25 mouse cellular contexts compared by ENCODE assay signal in the genomic region with DNA sequence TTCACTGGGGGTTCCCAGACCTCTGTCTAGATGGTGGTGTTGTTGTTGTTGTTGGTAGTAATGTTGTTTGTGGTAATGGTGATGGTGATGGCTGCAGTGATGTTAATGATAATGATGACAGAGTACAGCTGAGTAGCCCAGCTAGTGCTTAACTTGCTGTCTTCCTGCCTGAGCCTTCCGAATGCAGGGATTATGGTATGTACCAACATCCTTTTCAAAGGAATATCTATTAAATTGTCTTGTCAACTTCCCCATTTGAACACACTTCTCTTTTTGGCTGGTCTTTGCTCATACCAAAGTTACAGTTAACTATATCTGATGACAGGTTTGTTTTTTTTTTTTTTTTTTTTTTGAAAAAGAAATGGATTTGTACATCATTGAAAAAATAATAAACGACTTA.
"Had no signal": no experiment of that assay in that cellular context is flagged by ENCODE, and none has a peak within 500 bp of the region (broad histone marks: within the 10 kb centered on the region; RNA-seq: fewer than 3 reads in every experiment).

No protein-coding gene starts in this region.

- ATAC-seq: hindbrain, embryonic 16.5 days; inflammation-experienced regulatory T-cells, adult 6 months; intestine, embryonic 15.5 days; intestine, postnatal 0 days had no signal

- H3K27me3 ChIP-seq: heart, embryonic 13.5 days; heart, embryonic 15.5 days; intestine, embryonic 15.5 days; limb, embryonic 12.5 days had no signal

- H3K4me1 ChIP-seq: heart, embryonic 15.5 days; intestine, embryonic 15.5 days; limb, embryonic 10.5 days had no signal

- H3K27ac ChIP-seq: gastrocnemius, adult 2 months; heart, embryonic 13.5 days; heart, embryonic 15.5 days; hindbrain, embryonic 14.5 days; intestine, embryonic 15.5 days; layer of hippocampus, adult 2 months; left cerebral cortex, adult 2 months; limb, embryonic 10.5 days; limb, embryonic 12.5 days had no signal

- H3K9ac ChIP-seq: heart, embryonic 13.5 days; heart, embryonic 15.5 days; hindbrain, embryonic 14.5 days; intestine, embryonic 15.5 days; limb, embryonic 12.5 days had no signal

- H3K4me3 ChIP-seq: gastrocnemius, adult 2 months; heart, embryonic 13.5 days; heart, embryonic 15.5 days; intestine, embryonic 15.5 days; layer of hippocampus, adult 2 months; left cerebral cortex, adult 2 months; limb, embryonic 10.5 days; limb, embryonic 12.5 days had no signal

- H3K9me3 ChIP-seq: heart, embryonic 13.5 days; heart, embryonic 15.5 days; intestine, embryonic 15.5 days; limb, embryonic 10.5 days; limb, embryonic 12.5 days had no signal

- DNase-seq: gastrocnemius, adult 2 months; gastrocnemius, postnatal 10 days; gastrocnemius, postnatal 25 days; heart, adult 18-20 months; heart, postnatal 14 days; heart, postnatal 36 days; kidney, adult 18-20 months; kidney, adult 8-10 months; kidney, postnatal 10 days; kidney, postnatal 25 days; kidney, postnatal 4 days; liver had no signal

- H3K36me3 ChIP-seq: heart, embryonic 15.5 days; intestine, embryonic 15.5 days; limb, embryonic 10.5 days; limb, embryonic 12.5 days had no signal

- H3K4me2 ChIP-seq: heart, embryonic 11.5 days; heart, embryonic 13.5 days; heart, embryonic 15.5 days; hindbrain, embryonic 14.5 days; intestine, embryonic 15.5 days; limb, embryonic 12.5 days; liver, embryonic 11.5 days had no signal
